Mouse (Mus musculus): ENCODE data around the gene Scn2b. TPM values are rescaled to one million over a fixed set of nuclear protein-coding genes. Genes with fewer than 3 reads are reported as not detected.

Gene Scn2b
- polyA plus RNA-seq, 1 experiment = 0.83 TPM

DNA sequence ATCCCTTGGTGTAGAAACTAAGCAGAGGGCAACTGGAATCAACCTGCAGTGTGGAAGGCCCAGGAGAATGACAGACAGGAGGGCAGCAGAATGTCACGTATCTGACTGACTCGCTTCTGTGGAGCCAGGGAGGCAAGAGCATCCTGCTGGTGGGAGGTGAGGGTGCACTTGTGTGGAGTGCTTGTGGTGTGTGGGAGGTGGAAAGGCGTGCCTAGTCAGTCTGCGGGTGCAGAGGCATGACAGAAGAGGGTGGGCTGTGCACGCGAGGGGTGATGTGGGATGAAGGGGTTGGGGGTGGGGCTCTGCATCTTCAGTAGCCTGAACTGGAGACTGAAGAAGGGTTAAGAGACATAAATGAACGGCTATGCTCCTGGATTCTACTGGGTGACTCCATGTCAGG lies 35.8 kb downstream of the Scn2b start:
- no peak overlapping the region for H3K27ac ChIP-seq (ENCODE audit: insufficient read depth, low read length)
- no peak overlapping the region for H3K4me3 ChIP-seq (ENCODE audit: insufficient read depth, low read length)
- H3K4me1 ChIP-seq (ENCODE audit: control insufficient read depth, insufficient read depth, low read length) = no peaks in the 10 kb centered on the region
- TF ChIP-seq POLR2A (IDR thresholded peaks at IDR 0.05; ENCODE audit: low read depth, low read length) (no peak), CTCF (IDR thresholded peaks at IDR 0.05; ENCODE audit: borderline replicate concordance, insufficient read depth, low read length) (no peak)

DNA sequence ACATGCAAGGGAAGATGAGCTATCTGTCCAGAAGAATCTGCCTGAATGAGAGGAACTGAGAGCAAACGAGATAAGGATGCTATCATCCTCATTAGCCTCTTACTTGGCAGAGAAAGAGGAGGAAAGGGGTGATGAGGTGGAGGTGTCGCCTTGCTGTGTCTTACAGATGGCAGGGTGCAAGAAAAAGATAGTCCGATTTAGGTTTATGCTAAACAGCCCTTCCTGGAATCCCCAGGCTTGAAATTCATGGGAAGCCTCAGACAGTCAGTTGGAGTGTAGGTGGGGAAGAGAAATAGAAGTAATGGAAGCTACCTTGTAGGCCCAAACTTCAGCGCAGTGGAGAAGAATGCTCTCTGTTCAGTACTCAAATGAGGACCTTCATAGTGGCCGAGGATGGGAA lies 50.3 kb downstream of the Scn2b start:
- H3K27ac ChIP-seq (ENCODE audit: insufficient read depth, low read length) = no peak overlapping the region
- no peak for TF ChIP-seq POLR2A (IDR thresholded peaks at IDR 0.05; ENCODE audit: low read depth, low read length)
- no peak for TF ChIP-seq CTCF (IDR thresholded peaks at IDR 0.05; ENCODE audit: borderline replicate concordance, insufficient read depth, low read length)
- H3K4me3 ChIP-seq (ENCODE audit: insufficient read depth, low read length) = no peak overlapping the region
- no peaks in the 10 kb centered on the region for H3K4me1 ChIP-seq (ENCODE audit: control insufficient read depth, insufficient read depth, low read length)

DNA sequence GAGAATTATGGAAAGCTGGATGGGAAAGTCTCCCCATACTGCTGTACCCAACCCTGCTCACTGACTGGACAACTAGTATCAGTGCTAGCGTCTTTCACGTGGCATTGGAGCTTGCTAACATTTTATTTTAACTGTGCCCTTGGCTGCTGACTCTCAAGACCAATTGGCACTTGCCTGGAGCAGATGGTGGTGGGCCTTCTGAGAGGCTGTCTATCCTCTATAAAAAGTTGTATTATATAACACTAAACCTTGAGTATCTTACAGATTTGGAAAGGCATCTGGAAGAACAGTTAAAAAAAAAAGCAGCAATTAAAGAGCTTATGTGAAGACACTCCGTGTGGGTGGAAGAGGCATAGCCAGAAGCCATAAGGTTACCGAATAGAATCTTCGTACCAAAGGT lies 52.6 kb downstream of the Scn2b start:
- TF ChIP-seq CTCF (IDR thresholded peaks at IDR 0.05; ENCODE audit: borderline replicate concordance, insufficient read depth, low read length) (no peak), POLR2A (IDR thresholded peaks at IDR 0.05; ENCODE audit: low read depth, low read length) (no peak)
- Histone ChIP-seq H3K27ac (ENCODE audit: insufficient read depth, low read length) (no peak overlapping the region), H3K4me1 (ENCODE audit: control insufficient read depth, insufficient read depth, low read length) (no peaks in the 10 kb centered on the region), H3K4me3 (ENCODE audit: insufficient read depth, low read length) (no peak overlapping the region)

DNA sequence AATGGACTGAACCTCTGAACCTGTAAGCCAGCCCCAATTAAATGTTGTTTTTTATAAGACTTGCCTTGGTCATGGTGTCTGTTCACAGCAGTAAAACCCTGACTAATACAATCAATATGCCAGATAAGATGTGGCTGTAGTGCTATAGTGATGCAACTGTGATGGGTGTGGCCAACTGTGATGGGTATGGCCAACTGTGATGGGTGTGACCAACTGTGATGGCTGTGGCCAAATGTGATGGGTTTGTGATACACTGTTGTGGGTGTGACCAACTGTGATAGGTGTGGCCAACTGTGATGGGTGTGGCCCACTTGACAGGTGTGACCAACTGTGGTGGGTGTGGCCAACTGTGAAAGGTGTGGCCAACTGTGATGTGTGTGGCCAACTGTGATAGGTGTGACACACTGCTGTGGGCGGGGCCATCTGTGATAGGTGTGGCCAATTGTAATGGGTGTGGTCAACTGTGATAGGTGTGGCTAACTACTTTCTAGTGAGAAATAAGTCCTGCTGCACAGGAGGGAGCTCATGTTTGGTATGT lies 53.6 kb downstream of the Scn2b start:
- Histone ChIP-seq H3K4me1 (ENCODE audit: control insufficient read depth, insufficient read depth, low read length) (no peaks in the 10 kb centered on the region), H3K4me3 (ENCODE audit: insufficient read depth, low read length) (no peak overlapping the region), H3K27ac (ENCODE audit: insufficient read depth, low read length) (no peak overlapping the region)
- TF ChIP-seq POLR2A (IDR thresholded peaks at IDR 0.05; ENCODE audit: low read depth, low read length) = no peak
- no peak for TF ChIP-seq CTCF (IDR thresholded peaks at IDR 0.05; ENCODE audit: borderline replicate concordance, insufficient read depth, low read length)

DNA sequence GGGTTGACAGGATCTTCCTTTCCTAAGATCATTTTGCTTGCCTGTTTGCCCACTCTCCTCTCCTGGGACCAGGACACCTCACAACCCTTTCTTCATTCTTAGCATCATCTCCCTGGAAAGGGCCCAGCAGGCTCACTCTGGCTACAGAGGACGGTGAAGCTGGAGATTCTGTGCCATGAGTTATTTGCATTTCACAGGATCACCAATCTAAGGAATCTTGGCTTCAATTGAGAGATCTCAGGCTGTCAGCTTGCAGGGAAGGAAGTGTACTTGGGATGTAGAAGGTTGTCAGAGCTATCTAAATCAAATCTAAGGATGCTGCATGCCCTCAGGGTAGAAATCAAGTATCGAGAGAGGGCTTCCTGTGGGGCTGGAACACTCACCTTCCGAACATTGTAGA lies 55.9 kb downstream of the Scn2b start:
- H3K4me1 ChIP-seq (ENCODE audit: control insufficient read depth, insufficient read depth, low read length) = no peaks in the 10 kb centered on the region
- no peak for TF ChIP-seq CTCF (IDR thresholded peaks at IDR 0.05; ENCODE audit: borderline replicate concordance, insufficient read depth, low read length)
- TF ChIP-seq POLR2A (IDR thresholded peaks at IDR 0.05; ENCODE audit: low read depth, low read length) = no peak
- H3K4me3 ChIP-seq (ENCODE audit: insufficient read depth, low read length) = no peak overlapping the region
- no peak overlapping the region for H3K27ac ChIP-seq (ENCODE audit: insufficient read depth, low read length)

DNA sequence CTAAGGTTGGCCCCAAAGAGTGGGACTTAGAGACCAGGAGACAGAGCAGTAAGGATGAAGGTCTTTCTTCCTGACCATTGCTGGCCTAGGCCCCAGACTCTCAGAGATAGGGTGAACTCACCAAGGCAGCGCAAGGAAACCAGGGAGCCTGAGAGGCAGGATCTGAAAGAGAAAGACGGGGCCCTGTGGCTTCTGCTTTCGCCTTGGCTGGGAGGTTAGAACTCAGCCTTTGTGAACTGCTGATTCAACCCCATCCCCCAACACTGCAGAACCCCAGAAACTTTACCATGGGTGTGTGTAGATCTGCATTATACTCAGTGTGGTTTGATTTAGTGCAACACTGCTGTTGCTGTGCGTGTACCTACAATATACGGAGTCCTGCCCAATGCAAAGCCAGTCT lies 61.7 kb downstream of the Scn2b start:
- Histone ChIP-seq H3K27ac (ENCODE audit: insufficient read depth, low read length) (no peak overlapping the region), H3K4me1 (ENCODE audit: control insufficient read depth, insufficient read depth, low read length) (no peaks in the 10 kb centered on the region), H3K4me3 (ENCODE audit: insufficient read depth, low read length) (no peak overlapping the region)
- no peak for TF ChIP-seq CTCF (IDR thresholded peaks at IDR 0.05; ENCODE audit: borderline replicate concordance, insufficient read depth, low read length)
- no peak for TF ChIP-seq POLR2A (IDR thresholded peaks at IDR 0.05; ENCODE audit: low read depth, low read length)

Other genes with a start within 250 kb of the Scn2b start
- 29.0 and 32.1 TPM in 2 replicates for gene Kmt2a, start 236.5 kb upstream of the Scn2b start, polyA plus RNA-seq (2011; ENCODE audit: insufficient read length, low read depth, missing spikeins)
- gene Atp5l, start 197.0 kb upstream of the Scn2b start, polyA plus RNA-seq (2011; ENCODE audit: insufficient read length, low read depth, missing spikeins) = 281 and 285 TPM in 2 replicates
- 56.9 and 64.4 TPM in 2 replicates for gene Ube4a, start 152.2 kb upstream of the Scn2b start, polyA plus RNA-seq (2011; ENCODE audit: insufficient read length, low read depth, missing spikeins)
- not detected in 2 replicates for gene Cd3g, start 137.4 kb upstream of the Scn2b start, polyA plus RNA-seq (2011; ENCODE audit: insufficient read length, low read depth, missing spikeins)
- gene Cd3d, start 136.0 kb upstream of the Scn2b start, polyA plus RNA-seq (2011; ENCODE audit: insufficient read length, low read depth, missing spikeins) = not detected in 2 replicates
- gene Cd3e, start 108.2 kb upstream of the Scn2b start, polyA plus RNA-seq (2011; ENCODE audit: insufficient read length, low read depth, missing spikeins) = not detected in 2 replicates
- 0.77 and 1.2 TPM in 2 replicates for gene Mpzl2, start 78.0 kb upstream of the Scn2b start, polyA plus RNA-seq (2011; ENCODE audit: insufficient read length, low read depth, missing spikeins)
- 3.4 and 4.0 TPM in 2 replicates for gene Mpzl3, start 62.6 kb upstream of the Scn2b start, polyA plus RNA-seq (2011; ENCODE audit: insufficient read length, low read depth, missing spikeins)
- not detected in 2 replicates for gene Jaml, start 38.6 kb upstream of the Scn2b start, polyA plus RNA-seq (2011; ENCODE audit: insufficient read length, low read depth, missing spikeins)
- not detected in 2 replicates for gene Scn4b, start 20.6 kb downstream of the Scn2b start, polyA plus RNA-seq (2011; ENCODE audit: insufficient read length, low read depth, missing spikeins)
- gene BC049352, start 64.2 kb downstream of the Scn2b start, polyA plus RNA-seq (2011; ENCODE audit: insufficient read length, low read depth, missing spikeins) = not detected in 2 replicates
- not detected in 2 replicates for gene Tmprss4, start 86.3 kb downstream of the Scn2b start, polyA plus RNA-seq (2011; ENCODE audit: insufficient read length, low read depth, missing spikeins)
- 0.65 TPM in 1 of 2 replicates, not detected in the other for gene Il10ra, start 151.4 kb downstream of the Scn2b start, polyA plus RNA-seq (2011; ENCODE audit: insufficient read length, low read depth, missing spikeins)
- not detected in 2 replicates for gene Tmprss13, start 201.3 kb downstream of the Scn2b start, polyA plus RNA-seq (2011; ENCODE audit: insufficient read length, low read depth, missing spikeins)